Mouse (Mus musculus): Measurements from ENCODE around the gene Ankrd11. TPM values are rescaled to one million over a fixed set of nuclear protein-coding genes. Genes with fewer than 3 reads are reported as not detected.
"Not testable (repeated sequence)": the region's sequence is repeated elsewhere in the genome, so short reads cannot be mapped to it uniquely, and the experiment has no call there.

Ankrd11 gene
- polyA plus RNA-seq, 1 experiment from 2014 or later = 63.3 TPM

- H3K27me3 ChIP-seq (ENCODE audit: control insufficient read depth, insufficient read depth, low read length) = no peaks in the 10 kb centered on the region
- H3K9ac ChIP-seq (ENCODE audit: low read length) = no peak overlapping the region
- H3K4me3 ChIP-seq (ENCODE audit: control insufficient read depth in 1 of 2, insufficient read depth in 1 of 2, low read depth in 1 of 2, low read length in 2 of 2) = no peak overlapping the region
- H3K4me2 ChIP-seq (ENCODE audit: low read length) = no peak overlapping the region
- WGBS = 73% methylated on average over 4 of the region's 4 CpGs
- ATAC-seq (ENCODE audit: insufficient number of reproducible peaks, insufficient read depth, low FRiP score, low read depth) = no peak
- peaks cover 2 to 11% of the 10 kb centered on the region in 2 experiments; a peak in 2 of 4 replicates for H3K4me1 ChIP-seq (ENCODE audit: control insufficient read depth in 2 of 2, insufficient read depth in 2 of 2, low read length in 2 of 2)
- 0 out of 2 replicates have a peak, but pooled peaks cover 6% of the 10 kb centered on the region for H3K36me3 ChIP-seq (ENCODE audit: control insufficient read depth, insufficient read depth, low read length)
- no peaks in the 10 kb centered on the region for H3K9me3 ChIP-seq (ENCODE audit: control insufficient read depth, low read length)
- no peak overlapping the region for H3K27ac ChIP-seq (replicated peaks in 1 of 2; ENCODE audit: control insufficient read depth in 1 of 2, insufficient read depth in 1 of 2, low read depth in 2 of 2, low read length in 2 of 2)
These were observed 4.6 kb upstream of the Ankrd11 start for GRCm38 (mm10) chr8:123046706-123047105.

DNA sequence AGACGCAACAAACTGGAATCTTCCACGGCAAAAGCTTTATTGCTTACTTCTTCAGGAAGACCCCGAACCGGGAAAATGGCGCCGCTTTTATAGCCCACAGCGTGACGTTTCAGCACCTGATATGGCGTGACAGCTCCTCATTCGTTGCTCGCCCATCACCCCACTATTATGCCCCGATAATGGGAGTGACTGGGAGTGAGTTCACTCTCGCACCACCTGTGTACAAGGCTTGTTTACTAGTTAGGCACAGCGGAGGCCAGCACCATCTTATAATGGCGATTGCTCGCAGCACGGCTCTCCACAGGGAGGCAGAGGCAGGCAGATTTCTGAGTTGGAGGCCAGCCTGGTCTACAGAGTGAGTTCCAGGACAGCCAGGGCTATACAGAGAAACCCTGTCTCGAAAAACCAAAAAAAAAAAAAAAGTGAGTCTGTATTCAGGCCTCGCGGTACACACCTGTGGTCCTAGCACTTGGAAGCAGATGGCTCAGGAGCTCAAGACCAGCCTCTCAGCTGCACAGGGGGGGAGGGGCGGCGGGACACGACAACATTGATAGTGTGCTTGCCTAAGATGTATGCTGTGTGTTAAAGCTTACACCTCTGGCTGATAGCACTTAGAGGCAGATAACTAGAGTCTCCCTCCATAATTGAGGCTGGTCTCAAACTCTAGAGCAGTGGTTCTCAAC is 2.8 kb upstream of the Ankrd11 start:
- not testable (repeated sequence) for H3K27ac ChIP-seq (replicated peaks in 1 of 2; ENCODE audit: control insufficient read depth in 1 of 2, insufficient read depth in 1 of 2, low read depth in 2 of 2, low read length in 2 of 2); H3K36me3 ChIP-seq (ENCODE audit: control insufficient read depth, insufficient read depth, low read length); ATAC-seq (ENCODE audit: insufficient number of reproducible peaks, insufficient read depth, low FRiP score, low read depth); H3K9me3 ChIP-seq (ENCODE audit: control insufficient read depth, low read length); H3K9ac ChIP-seq (ENCODE audit: low read length); H3K4me3 ChIP-seq (ENCODE audit: control insufficient read depth in 1 of 2, insufficient read depth in 1 of 2, low read depth in 1 of 2, low read length in 2 of 2); H3K27me3 ChIP-seq (ENCODE audit: control insufficient read depth, insufficient read depth, low read length); H3K4me2 ChIP-seq (ENCODE audit: low read length)
- 91% methylated on average over 22 of the region's 23 CpGs for WGBS
- peaks cover 2 to 21% of the 10 kb centered on the region in 2 experiments; a peak in 2 of 4 replicates for H3K4me1 ChIP-seq (ENCODE audit: control insufficient read depth in 2 of 2, insufficient read depth in 2 of 2, low read length in 2 of 2)

DNA sequence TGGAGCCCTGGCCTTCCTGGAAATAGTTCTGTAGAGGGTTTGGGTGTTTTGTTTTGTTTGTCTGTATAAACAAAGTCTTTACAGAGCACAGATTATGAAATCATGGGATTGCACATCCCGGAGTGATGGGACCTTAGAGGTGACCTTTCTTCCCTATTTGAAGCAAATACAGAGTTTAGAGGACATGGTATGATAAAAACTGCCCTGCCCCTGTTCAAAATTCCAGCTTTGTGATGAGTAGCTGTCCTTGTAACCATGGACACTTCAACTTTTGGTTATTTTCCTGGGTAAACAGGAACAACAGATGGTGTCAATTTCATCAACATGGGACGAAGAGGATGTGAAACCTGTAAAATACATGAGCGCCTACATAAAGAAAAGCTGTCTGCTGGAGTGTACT is 1.9 kb upstream of the Ankrd11 start:
- Histone ChIP-seq H3K4me2 (ENCODE audit: low read length) (no peak overlapping the region), H3K4me1 (ENCODE audit: control insufficient read depth in 2 of 2, insufficient read depth in 2 of 2, low read length in 2 of 2) (peaks cover 4 to 30% of the 10 kb centered on the region in 2 experiments; a peak in 2 of 4 replicates), H3K4me3 (ENCODE audit: control insufficient read depth in 1 of 2, insufficient read depth in 1 of 2, low read depth in 1 of 2, low read length in 2 of 2) (no peak overlapping the region), H3K36me3 (ENCODE audit: control insufficient read depth, insufficient read depth, low read length) (0 out of 2 replicates have a peak, but pooled peaks cover 6% of the 10 kb centered on the region), H3K27me3 (ENCODE audit: control insufficient read depth, insufficient read depth, low read length) (no peaks in the 10 kb centered on the region), H3K9me3 (ENCODE audit: control insufficient read depth, low read length) (no peaks in the 10 kb centered on the region), H3K9ac (ENCODE audit: low read length) (no peak overlapping the region), H3K27ac (replicated peaks in 1 of 2; ENCODE audit: control insufficient read depth in 1 of 2, insufficient read depth in 1 of 2, low read depth in 2 of 2, low read length in 2 of 2) (no peak overlapping the region)
- no peak for ATAC-seq (ENCODE audit: insufficient number of reproducible peaks, insufficient read depth, low FRiP score, low read depth)
- WGBS = 87% methylated on average over 3 of the region's 3 CpGs

DNA sequence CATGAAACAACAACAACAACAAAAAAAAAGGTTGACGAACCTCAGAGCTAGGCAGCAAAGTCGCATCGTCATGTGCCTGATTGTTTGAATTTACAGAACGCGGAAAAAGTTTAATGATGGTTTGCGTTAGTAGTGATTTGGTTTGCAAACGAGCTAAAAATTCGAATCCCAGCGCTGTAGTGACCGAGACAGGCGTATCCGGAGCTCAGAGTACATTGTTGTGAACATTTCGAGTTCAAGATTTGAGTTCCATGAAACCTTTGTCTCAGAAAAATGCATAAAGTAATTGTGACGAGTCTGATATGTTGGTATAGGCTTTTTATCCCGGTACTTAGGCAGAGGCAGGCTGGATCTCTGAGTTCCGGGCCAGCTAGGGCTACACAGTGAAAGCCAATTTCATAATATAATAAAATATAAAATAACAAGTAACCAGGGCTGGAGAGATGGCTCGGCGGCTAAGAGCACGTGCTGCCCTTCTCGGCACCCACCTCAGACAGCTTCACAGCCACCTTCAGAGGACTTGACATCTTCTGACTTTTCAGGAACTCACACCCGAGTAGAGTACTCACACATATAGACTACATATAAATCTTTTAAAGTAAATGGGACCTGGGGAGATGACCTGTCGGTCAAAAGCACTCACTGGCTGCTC is 1.0 kb upstream of the Ankrd11 start:
- Histone ChIP-seq H3K9ac (ENCODE audit: low read length) (peak overlapping the region; percentile 90), H3K36me3 (ENCODE audit: control insufficient read depth, insufficient read depth, low read length) (0 out of 2 replicates have a peak, but pooled peaks cover 6% of the 10 kb centered on the region), H3K9me3 (ENCODE audit: control insufficient read depth, low read length) (no peaks in the 10 kb centered on the region), H3K4me3 (ENCODE audit: control insufficient read depth in 1 of 2, insufficient read depth in 1 of 2, low read depth in 1 of 2, low read length in 2 of 2) (peak overlapping the region; percentile 84 to 99), H3K4me1 (ENCODE audit: control insufficient read depth in 2 of 2, insufficient read depth in 2 of 2, low read length in 2 of 2) (peaks cover 4 to 38% of the 10 kb centered on the region in 2 experiments; a peak in 3 of 4 replicates), H3K4me2 (ENCODE audit: low read length) (peak overlapping the region; percentile 80), H3K27ac (replicated peaks in 1 of 2; ENCODE audit: control insufficient read depth in 1 of 2, insufficient read depth in 1 of 2, low read depth in 2 of 2, low read length in 2 of 2) (peak overlapping the region; percentile 97 to 99), H3K27me3 (ENCODE audit: control insufficient read depth, insufficient read depth, low read length) (no peaks in the 10 kb centered on the region)
- ATAC-seq (ENCODE audit: insufficient number of reproducible peaks, insufficient read depth, low FRiP score, low read depth) = no peak
- WGBS = 14% methylated on average over 22 of the region's 22 CpGs

DNA sequence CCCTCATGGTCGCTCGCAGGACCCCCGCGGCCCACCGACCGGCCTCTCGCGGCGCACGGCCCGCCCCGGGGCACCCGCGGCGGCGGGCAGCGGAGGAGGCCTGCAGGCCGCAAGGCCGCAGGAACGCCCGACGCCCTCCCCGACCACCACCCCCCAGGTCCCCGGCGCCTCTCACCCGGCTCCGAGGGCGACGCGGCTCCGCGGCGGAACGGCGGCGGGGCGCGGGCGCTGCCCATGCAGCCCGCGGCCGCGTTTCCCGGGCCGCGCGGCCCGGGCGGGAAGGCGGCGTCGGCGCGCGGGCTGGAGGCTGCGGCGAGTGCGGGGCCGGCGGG is 337 bp downstream of the Ankrd11 start:
- under 1% methylated on average over 49 of the region's 60 CpGs for WGBS
- Histone ChIP-seq H3K9me3 (ENCODE audit: control insufficient read depth, low read length) (no peaks in the 10 kb centered on the region), H3K4me3 (ENCODE audit: control insufficient read depth in 1 of 2, insufficient read depth in 1 of 2, low read depth in 1 of 2, low read length in 2 of 2) (peak overlapping the region; percentile 96 to 99), H3K27me3 (ENCODE audit: control insufficient read depth, insufficient read depth, low read length) (no peaks in the 10 kb centered on the region), H3K9ac (ENCODE audit: low read length) (peak overlapping the region; percentile 100), H3K36me3 (ENCODE audit: control insufficient read depth, insufficient read depth, low read length) (0 out of 2 replicates have a peak, but pooled peaks cover 6% of the 10 kb centered on the region), H3K4me1 (ENCODE audit: control insufficient read depth in 2 of 2, insufficient read depth in 2 of 2, low read length in 2 of 2) (peaks cover 6 to 47% of the 10 kb centered on the region in 2 experiments), H3K4me2 (ENCODE audit: low read length) (peak overlapping the region; percentile 88), H3K27ac (replicated peaks in 1 of 2; ENCODE audit: control insufficient read depth in 1 of 2, insufficient read depth in 1 of 2, low read depth in 2 of 2, low read length in 2 of 2) (peak overlapping the region; percentile 86 to 99)
- no peak for ATAC-seq (ENCODE audit: insufficient number of reproducible peaks, insufficient read depth, low FRiP score, low read depth)

DNA sequence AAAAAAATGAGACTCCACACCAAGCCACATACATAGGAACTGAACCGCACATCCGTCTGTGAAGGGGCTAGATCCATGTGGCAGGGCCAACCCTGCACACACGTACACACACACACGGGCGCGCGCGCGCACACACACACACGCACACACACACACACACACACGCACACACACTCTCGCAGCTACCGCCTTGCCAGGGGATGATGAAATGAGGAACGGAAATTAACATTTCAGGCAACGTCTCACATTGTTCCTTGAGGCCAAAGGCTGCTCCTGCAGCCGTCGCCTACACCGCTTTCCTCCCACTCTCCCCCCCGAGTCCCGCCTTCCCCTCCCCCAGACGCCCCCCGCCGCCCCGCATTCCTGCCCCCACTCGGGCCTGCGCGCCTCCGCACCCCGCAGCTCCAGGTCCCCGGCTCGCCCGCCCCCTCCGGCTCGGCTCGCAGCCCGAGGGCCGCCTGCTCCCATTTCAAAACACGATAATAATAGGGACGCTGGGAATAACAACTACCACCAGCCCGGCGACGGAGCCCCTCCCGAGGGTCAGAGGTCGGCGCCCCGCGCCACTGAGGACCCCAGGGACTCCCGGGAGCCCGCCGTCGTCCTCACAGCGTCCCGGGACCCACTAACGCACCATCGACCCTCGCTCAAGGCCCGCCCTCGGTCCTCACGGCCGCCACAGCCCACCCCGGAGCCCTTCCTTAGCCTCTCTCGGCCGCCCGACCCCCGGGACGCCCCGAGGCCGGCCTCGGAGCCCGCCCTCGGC is 886 bp downstream of the Ankrd11 start:
- 0 out of 2 replicates have a peak, but pooled peaks cover 6% of the 10 kb centered on the region for H3K36me3 ChIP-seq (ENCODE audit: control insufficient read depth, insufficient read depth, low read length)
- H3K4me2 ChIP-seq (ENCODE audit: low read length) = peak overlapping the region; percentile 88
- peaks cover 6 to 50% of the 10 kb centered on the region in 2 experiments for H3K4me1 ChIP-seq (ENCODE audit: control insufficient read depth in 2 of 2, insufficient read depth in 2 of 2, low read length in 2 of 2)
- H3K9me3 ChIP-seq (ENCODE audit: control insufficient read depth, low read length) = no peaks in the 10 kb centered on the region
- ATAC-seq (ENCODE audit: insufficient number of reproducible peaks, insufficient read depth, low FRiP score, low read depth) = no peak
- no peaks in the 10 kb centered on the region for H3K27me3 ChIP-seq (ENCODE audit: control insufficient read depth, insufficient read depth, low read length)
- H3K27ac ChIP-seq (replicated peaks in 1 of 2; ENCODE audit: control insufficient read depth in 1 of 2, insufficient read depth in 1 of 2, low read depth in 2 of 2, low read length in 2 of 2) = peak overlapping the region; percentile 86 to 99
- H3K9ac ChIP-seq (ENCODE audit: low read length) = peak overlapping the region; percentile 100
- WGBS = under 1% methylated on average over 51 of the region's 71 CpGs
- H3K4me3 ChIP-seq (ENCODE audit: control insufficient read depth in 1 of 2, insufficient read depth in 1 of 2, low read depth in 1 of 2, low read length in 2 of 2) = peak overlapping the region; percentile 96 to 99

- H3K36me3 ChIP-seq (ENCODE audit: control insufficient read depth, insufficient read depth, low read length) = 0 out of 2 replicates have a peak, but pooled peaks cover 3% of the 10 kb centered on the region
- no peak for ATAC-seq (ENCODE audit: insufficient number of reproducible peaks, insufficient read depth, low FRiP score, low read depth)
- peak overlapping the region in 1 of 2 experiments; percentile 99; a peak in 2 of 4 replicates for H3K4me3 ChIP-seq (ENCODE audit: control insufficient read depth in 1 of 2, insufficient read depth in 1 of 2, low read depth in 1 of 2, low read length in 2 of 2)
- WGBS = 14% methylated on average over 4 of the region's 4 CpGs
- no peaks in the 10 kb centered on the region for H3K9me3 ChIP-seq (ENCODE audit: control insufficient read depth, low read length)
- peak overlapping the region; percentile 88 for H3K4me2 ChIP-seq (ENCODE audit: low read length)
- H3K27ac ChIP-seq (replicated peaks in 1 of 2; ENCODE audit: control insufficient read depth in 1 of 2, insufficient read depth in 1 of 2, low read depth in 2 of 2, low read length in 2 of 2) = peak overlapping the region in 1 of 2 experiments; percentile 99; a peak in 2 of 4 replicates
- peaks cover 6 to 60% of the 10 kb centered on the region in 2 experiments for H3K4me1 ChIP-seq (ENCODE audit: control insufficient read depth in 2 of 2, insufficient read depth in 2 of 2, low read length in 2 of 2)
- H3K9ac ChIP-seq (ENCODE audit: low read length) = peak overlapping the region; percentile 100
- no peaks in the 10 kb centered on the region for H3K27me3 ChIP-seq (ENCODE audit: control insufficient read depth, insufficient read depth, low read length)
These were observed 1.9 kb downstream of the Ankrd11 start for GRCm38 (mm10) chr8:123040110-123040650.

Data from heart, embryonic 14.5 days (tissue).